Mouse (Mus musculus) frontal cortex, postnatal 36 days (tissue): ENCODE results near the gene Rora.

Source experiments
- DNase-seq, 2 experiments: peaks; one replicate each; pipeline ENCODE4 v3.0.0; 2022; ENCODE audit warnings: low spot score in 2 of 2

The Rora gene

DNA sequence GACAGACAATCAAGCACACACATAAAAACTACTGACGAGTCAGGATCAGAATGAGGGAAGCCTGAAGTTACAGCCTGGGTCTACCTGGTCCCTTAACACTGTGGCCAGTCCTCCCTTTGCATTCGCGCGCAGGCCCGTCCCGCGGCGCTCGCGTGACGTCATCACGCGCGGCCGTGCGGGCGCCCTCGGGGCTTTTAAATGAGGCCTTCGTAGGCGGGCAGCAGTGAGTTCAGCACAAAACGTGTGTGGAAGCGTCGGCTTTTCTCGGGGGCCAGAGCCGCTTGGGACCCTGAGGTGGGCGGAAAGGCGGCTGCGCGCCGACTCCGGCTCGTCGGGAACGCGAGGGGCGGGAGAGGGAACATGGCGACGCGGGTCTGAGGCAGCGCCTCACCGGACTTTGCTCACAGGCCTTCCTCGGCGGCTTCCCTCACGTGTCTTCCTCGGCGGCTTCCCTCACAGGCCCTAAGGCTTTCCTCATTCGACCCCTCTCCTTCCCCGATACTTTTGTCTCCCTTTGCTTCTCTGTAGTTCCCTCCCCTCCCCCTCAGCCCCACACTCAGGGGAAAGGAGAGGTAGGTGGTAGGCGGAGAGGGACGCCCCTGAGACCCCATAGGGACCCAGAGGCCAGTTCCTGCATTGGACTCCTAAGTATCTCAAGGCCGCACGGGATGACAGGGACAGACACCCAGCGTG lies 744.3 kb downstream of the Rora start, which contains the start of gene Ice2:
TSS of gene Ice2 (plus strand) at position 147 of the 693 bp plus-strand sequence.
- peak; percentile 72 to 77 for DNase-seq

DNA sequence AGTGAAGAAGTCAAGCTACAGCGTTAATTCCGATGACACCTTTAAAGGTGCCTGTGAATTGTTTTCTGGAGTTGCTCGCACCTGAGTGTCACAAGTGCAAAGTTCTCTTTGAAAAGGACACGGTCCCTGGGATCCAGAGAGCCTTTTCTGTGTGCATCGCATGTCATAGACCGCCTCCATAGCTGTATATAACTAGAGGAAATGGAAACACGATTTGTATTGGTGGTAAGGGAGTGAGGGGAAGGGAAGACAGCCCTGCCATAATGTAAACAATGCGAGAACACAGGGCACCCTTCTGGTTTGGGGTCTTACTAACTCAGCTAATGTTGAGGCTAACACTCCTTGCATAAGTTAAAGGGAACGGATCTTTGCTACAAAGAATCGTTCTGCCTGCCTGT lies 744.9 kb downstream of the Rora start:
- no peak for DNase-seq

- DNase-seq: no peak
These were observed 751.1 kb downstream of the Rora start for GRCm38 (mm10) chr9:69404671-69405070.

DNA sequence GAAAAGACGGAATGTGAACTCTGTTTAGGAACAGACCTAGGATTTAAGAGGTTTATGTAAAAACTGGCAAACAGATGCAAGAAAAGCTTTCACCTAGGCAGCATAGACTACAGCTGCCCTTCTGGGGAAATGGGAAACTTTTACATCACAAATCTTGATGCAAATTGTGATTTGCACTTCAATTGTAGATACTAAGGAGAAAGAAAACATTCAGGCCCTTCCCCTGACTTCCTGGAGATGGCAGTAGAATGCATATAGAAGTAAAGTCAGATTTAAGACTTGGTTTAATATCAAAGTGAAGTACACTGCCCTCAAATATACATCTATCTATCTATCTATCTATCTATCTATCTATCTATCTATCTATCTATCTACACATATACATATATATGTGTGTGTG lies 765.9 kb downstream of the Rora start:
- DNase-seq: peak in 1 of 2 experiments; percentile 12

GRCm38 (mm10) chr9:69430531-69430930 lies 776.9 kb downstream of the Rora start:
- no peak for DNase-seq

DNA sequence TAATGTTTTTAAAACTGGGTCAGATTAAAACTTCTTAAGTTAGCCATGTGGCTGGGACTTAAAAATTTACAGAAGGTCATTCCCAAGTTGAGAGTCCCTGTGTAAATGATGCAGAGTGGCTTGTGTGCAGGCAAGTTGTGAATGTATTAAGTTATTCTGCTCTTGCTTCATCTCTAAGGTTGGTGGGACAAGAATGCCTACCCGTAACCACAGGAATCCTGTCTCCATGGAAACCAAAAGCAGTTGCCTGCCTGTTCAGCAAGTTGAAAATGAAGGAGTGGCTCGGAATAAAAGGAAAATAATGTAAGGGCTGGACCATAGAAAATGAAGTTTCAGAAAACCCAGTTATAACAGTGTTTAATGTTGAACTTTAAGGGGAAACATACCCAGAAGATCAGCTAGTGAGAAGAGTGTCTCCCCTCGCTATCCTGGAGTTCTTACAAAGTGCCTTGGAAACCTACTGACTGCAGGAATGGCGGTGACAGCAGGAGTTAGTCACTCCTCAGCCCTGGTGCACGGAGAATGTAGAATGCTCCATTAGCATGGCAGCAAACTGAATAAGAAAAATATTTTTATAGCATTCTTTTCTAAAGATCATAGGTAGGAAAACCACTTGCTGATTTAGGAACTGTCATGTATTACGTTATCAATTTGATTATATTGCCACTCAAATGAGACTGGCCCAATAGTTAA lies 778.4 kb downstream of the Rora start:
- peak in 1 of 2 experiments; percentile 8 for DNase-seq

DNA sequence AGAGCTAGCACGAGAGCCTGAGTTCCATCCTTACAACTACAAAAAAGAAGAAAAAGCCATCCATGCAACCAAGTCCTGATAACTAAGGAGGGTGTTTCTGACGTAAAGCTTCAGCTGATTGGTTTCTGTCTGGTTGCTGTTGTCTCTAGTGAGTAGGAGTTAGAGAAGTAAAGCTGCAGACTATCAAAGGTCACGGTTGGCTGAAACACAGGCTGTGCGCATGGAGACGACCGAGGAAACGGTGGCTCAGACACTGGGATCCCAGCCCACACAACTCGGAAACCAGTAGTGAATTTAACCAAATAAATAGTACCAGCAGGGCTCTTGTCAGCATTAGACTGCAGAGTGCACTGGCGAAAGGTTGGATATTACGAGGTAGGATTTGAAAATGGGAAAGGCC lies 781.6 kb downstream of the Rora start:
- DNase-seq: no peak

DNA sequence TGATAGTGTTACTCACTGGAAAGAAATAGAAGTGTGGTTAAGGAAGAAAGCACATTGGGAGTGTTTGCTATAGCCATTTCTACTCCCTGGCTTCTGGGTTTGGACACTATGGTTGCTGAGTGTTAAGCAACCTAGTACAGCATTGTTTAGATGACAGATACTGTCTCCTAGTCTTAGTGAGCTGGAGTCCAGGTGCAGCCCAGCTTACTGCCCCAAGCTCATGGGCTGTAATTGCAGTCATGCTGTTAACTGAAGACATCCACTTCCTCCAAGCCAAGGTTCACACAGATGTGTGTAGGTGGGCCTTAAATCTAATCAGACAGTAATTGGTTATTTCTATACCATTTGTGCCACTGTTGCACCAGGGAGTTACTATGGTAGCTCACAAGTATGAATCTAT lies 782.1 kb downstream of the Rora start:
- no peak for DNase-seq
